Mouse (Mus musculus) right cerebral cortex, postnatal 14 days (tissue): ENCODE results near the gene Adssl1.

Experiments
- DNase-seq: peaks from one replicate; pipeline ENCODE4 v3.0.0; 2022

The Adssl1 gene

GRCm38 (mm10) chr12:112593951-112594915 is 25.6 kb upstream of the Adssl1 start:
- DNase-seq: no peak

GRCm38 (mm10) chr12:112594989-112595388 is 24.9 kb upstream of the Adssl1 start:
- peak; percentile 75 for DNase-seq

- DNase-seq: no peak
Observed at GRCm38 (mm10) chr12:112595626-112596025, 24.2 kb upstream of the Adssl1 start.

- DNase-seq: no peak
Observed at GRCm38 (mm10) chr12:112596454-112596853, 23.4 kb upstream of the Adssl1 start.

- DNase-seq: peak; percentile 5
Observed at GRCm38 (mm10) chr12:112596891-112597500, 22.8 kb upstream of the Adssl1 start.

GRCm38 (mm10) chr12:112597618-112598017 is 22.2 kb upstream of the Adssl1 start:
- DNase-seq: peak; percentile 47

GRCm38 (mm10) chr12:112599198-112599597 is 20.6 kb upstream of the Adssl1 start:
- DNase-seq: no peak

- DNase-seq: no peak
Observed at GRCm38 (mm10) chr12:112599942-112600611, 19.8 kb upstream of the Adssl1 start.

- DNase-seq: no peak
Observed at GRCm38 (mm10) chr12:112604022-112604421, 15.8 kb upstream of the Adssl1 start.

GRCm38 (mm10) chr12:112604709-112605649 is 14.9 kb upstream of the Adssl1 start:
- peak; percentile 65 for DNase-seq

- peak; percentile 82 for DNase-seq
Observed at GRCm38 (mm10) chr12:112605766-112606165, 14.1 kb upstream of the Adssl1 start.

GRCm38 (mm10) chr12:112606998-112607397 is 12.8 kb upstream of the Adssl1 start:
- no peak for DNase-seq

GRCm38 (mm10) chr12:112609031-112609430 is 10.8 kb upstream of the Adssl1 start:
- no peak for DNase-seq

GRCm38 (mm10) chr12:112616668-112617067 is 3.2 kb upstream of the Adssl1 start:
- DNase-seq: no peak

- DNase-seq: peak; percentile 61
Observed at GRCm38 (mm10) chr12:112617184-112617583, 2.7 kb upstream of the Adssl1 start.

GRCm38 (mm10) chr12:112617898-112618380 is 1.9 kb upstream of the Adssl1 start:
- peak; percentile 76 for DNase-seq

- DNase-seq: no peak
Observed at GRCm38 (mm10) chr12:112618981-112619685, 712 bp upstream of the Adssl1 start.

GRCm38 (mm10) chr12:112620354-112621061 is 663 bp downstream of the Adssl1 start:
- DNase-seq: no peak

- no peak for DNase-seq
Observed at GRCm38 (mm10) chr12:112621900-112622299, 2.1 kb downstream of the Adssl1 start.

GRCm38 (mm10) chr12:112623742-112624141 is 3.9 kb downstream of the Adssl1 start:
- DNase-seq: peak; percentile 66

- no peak for DNase-seq
Observed at GRCm38 (mm10) chr12:112625700-112626099, 5.9 kb downstream of the Adssl1 start.
